Mouse (Mus musculus) testis, adult 2 months (tissue): ENCODE data around the gene Zfp759. TPM values are rescaled to one million over a fixed set of nuclear protein-coding genes. Genes with fewer than 3 reads are reported as not detected.
"Not testable (repeated sequence)": the region's sequence is repeated elsewhere in the genome, so short reads cannot be mapped to it uniquely, and the experiment has no call there.

Experiments
- H3K27ac ChIP-seq: fragments of 200-500 bp; 2 replicates; pipeline ENCODE4 v1.5.1; 2012; ENCODE audit warnings: low read depth, low read length; ENCODE audit not compliant: control insufficient read depth, insufficient read depth
- H3K27me3 ChIP-seq: fragments of 200-500 bp; 2 replicates; pipeline ENCODE4 v1.6.1; 2012; ENCODE audit warnings: mild to moderate bottlenecking, low read length, moderate library complexity; ENCODE audit not compliant: control insufficient read depth, insufficient read depth
- H3K36me3 ChIP-seq: fragments of 200-500 bp; 2 replicates; pipeline ENCODE4 v1.6.1; 2012; ENCODE audit warnings: mild to moderate bottlenecking, low read length; ENCODE audit not compliant: control insufficient read depth, insufficient read depth
- H3K4me1 ChIP-seq: fragments of 200-500 bp; 2 replicates; pipeline ENCODE4 v1.6.1; 2012; ENCODE audit warnings: low read length; ENCODE audit not compliant: control insufficient read depth, insufficient read depth
- H3K4me3 ChIP-seq: fragments of 200-500 bp; 2 replicates; pipeline ENCODE4 v1.5.1; 2012; ENCODE audit warnings: low read depth, mild to moderate bottlenecking, low read length, moderate library complexity, mixed read lengths; ENCODE audit not compliant: control insufficient read depth
- CTCF ChIP-seq: fragments of 200-500 bp; IDR thresholded peaks from 2 replicates; pipeline ENCODE4 v1.5.1; 2012; ENCODE audit warnings: low read depth, mild to moderate bottlenecking, inconsistent platforms, low read length, moderate library complexity; ENCODE audit not compliant: control insufficient read depth, insufficient read depth, insufficient replicate concordance
- POLR2A ChIP-seq: fragments of 200-500 bp; IDR thresholded peaks from 2 replicates; pipeline ENCODE4 v1.6.1; 2012; ENCODE audit warnings: low read depth, mild to moderate bottlenecking, inconsistent platforms, low read length, moderate library complexity; ENCODE audit not compliant: control insufficient read depth
- polyA plus RNA-seq: library from polyadenylated mRNA; depleted of rRNA; stranded (reverse); fragments of >200 nt; gene quantifications from 2 replicates; pipeline ENCODE4 v1.2.3, GENCODE M21; 2012; rRNA removed

Gene Zfp759
- polyA plus RNA-seq = 3.3 and 3.9 TPM in 2 replicates

GRCm38 (mm10) chr13:67121360-67121759 lies at the start of gene Zfp759:
Gene Zfp759, plus strand, starts transcription at chr13:67121660.
- not testable (repeated sequence) for H3K27ac ChIP-seq, H3K36me3 ChIP-seq, H3K27me3 ChIP-seq, H3K4me1 ChIP-seq
- H3K4me3 ChIP-seq = peak within 1 kb of the TSS; percentile 27

DNA sequence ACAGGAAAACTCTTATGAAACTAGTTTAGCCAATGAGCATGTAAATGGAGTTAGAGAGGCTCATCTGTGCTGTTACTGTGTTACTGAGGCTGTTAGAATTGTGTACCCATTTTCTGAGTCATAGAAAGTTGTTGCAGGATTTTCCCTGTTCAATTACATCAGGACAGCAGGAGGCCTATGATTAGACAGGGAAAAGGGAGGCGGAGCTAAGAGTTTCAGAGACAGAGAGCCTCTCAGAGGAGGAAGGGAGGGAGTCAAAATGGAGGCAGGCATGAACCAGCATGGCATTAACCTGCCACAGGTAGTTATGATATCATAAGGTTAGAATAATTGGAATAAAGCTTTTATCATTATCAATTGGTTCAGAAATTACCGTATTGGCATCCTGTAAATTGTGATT lies 48.7 kb upstream of the Zfp759 start:
- Histone ChIP-seq H3K27ac (no peak overlapping the region), H3K27me3 (no peaks in the 10 kb centered on the region), H3K4me1 (no peaks in the 10 kb centered on the region), H3K36me3 (no peaks in the 10 kb centered on the region), H3K4me3 (no peak overlapping the region)
- TF ChIP-seq POLR2A (no peak), CTCF (no peak)

DNA sequence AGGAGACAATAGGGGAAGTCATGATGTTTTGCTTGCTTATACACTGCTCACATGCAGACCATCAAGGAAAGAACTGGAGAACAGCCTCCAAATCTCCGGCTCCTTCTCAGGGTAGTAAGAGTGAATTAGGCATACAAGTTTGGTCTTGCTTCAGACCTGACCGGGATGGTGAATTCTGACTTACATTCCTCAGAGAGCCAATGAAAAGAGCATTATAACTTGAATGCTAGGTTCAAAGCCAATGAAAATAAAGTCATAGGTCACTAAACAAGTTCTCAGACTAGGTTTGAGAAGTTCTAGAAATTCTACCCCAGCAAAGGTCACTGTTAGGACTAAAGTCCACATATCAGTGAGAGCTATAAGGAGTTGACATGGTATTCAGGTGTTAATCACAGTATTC lies 44.2 kb upstream of the Zfp759 start:
- no peaks in the 10 kb centered on the region for H3K27me3 ChIP-seq
- H3K36me3 ChIP-seq = no peaks in the 10 kb centered on the region
- no peak overlapping the region for H3K4me3 ChIP-seq
- H3K4me1 ChIP-seq = no peaks in the 10 kb centered on the region
- TF ChIP-seq POLR2A = no peak
- no peak overlapping the region for H3K27ac ChIP-seq

GRCm38 (mm10) chr13:67081142-67081713 lies 40.2 kb upstream of the Zfp759 start:
- Histone ChIP-seq H3K27me3 (no peaks in the 10 kb centered on the region), H3K36me3 (no peaks in the 10 kb centered on the region), H3K4me3 (peak overlapping the region; percentile 65), H3K27ac (peak overlapping the region; percentile 57), H3K4me1 (no peaks in the 10 kb centered on the region)
- TF ChIP-seq POLR2A = peak; percentile 67; the same call in 1 of the 2 replicates
- TF ChIP-seq CTCF = no peak

DNA sequence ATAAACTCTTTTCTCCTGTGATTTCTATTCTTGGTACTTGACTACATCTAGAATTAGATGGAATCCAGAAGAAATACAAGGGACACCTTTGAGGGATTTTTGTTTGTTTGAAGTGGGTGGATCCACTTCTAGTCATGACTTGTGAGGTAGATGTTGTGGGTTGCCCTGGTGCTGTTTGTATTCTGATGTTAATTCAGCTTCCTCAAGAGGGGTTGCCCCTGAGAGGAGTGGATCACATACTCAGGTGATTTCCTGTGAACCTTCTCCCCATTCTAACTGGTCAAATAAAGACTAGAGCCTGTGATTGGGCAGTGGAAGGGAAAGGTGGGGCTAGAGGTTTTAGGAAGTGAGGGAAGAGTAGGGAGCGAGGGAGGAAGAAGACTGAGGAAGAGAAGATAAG lies 39.5 kb upstream of the Zfp759 start:
- H3K4me1 ChIP-seq = no peaks in the 10 kb centered on the region
- 0 out of 2 replicates have a peak overlapping the region, but pooled peaks have one; percentile 3 for H3K27ac ChIP-seq
- H3K36me3 ChIP-seq = no peaks in the 10 kb centered on the region
- H3K27me3 ChIP-seq = no peaks in the 10 kb centered on the region
- TF ChIP-seq CTCF (no peak), POLR2A (no peak)
- no peak overlapping the region for H3K4me3 ChIP-seq

DNA sequence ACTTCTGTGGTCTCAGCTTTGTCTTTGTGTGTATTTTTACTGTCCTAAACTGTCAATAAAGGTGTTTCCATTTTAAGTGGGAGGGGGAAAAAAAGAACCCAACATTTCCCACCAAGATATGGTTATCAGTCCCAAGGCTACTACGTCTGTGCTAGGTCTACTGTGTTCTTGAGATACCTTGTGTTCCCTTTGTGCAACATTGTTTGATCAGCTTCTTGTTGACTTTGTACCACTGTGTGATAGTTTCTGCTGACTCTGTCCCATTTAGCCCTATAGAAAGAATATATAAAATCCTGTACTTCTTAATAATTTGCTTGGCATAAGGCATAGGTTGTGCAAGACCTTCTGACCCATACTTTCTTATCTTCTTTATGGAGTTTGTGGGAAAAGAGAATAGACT lies 31.3 kb upstream of the Zfp759 start:
- TF ChIP-seq POLR2A (no peak), CTCF (no peak)
- no peak overlapping the region for H3K4me3 ChIP-seq
- H3K36me3 ChIP-seq = no peaks in the 10 kb centered on the region
- H3K27ac ChIP-seq = no peak overlapping the region
- no peaks in the 10 kb centered on the region for H3K4me1 ChIP-seq
- H3K27me3 ChIP-seq = no peaks in the 10 kb centered on the region

- Histone ChIP-seq H3K27ac (no peak within 1 kb of the TSS), H3K36me3 (no peaks in the 10 kb centered on the region), H3K4me3 (no peak within 1 kb of the TSS), H3K27me3 (no peaks in the 10 kb centered on the region), H3K4me1 (no peaks in the 10 kb centered on the region)
- TF ChIP-seq CTCF (no peak), POLR2A (no peak)
Observed at GRCm38 (mm10) chr13:67097876-67098275, 23.6 kb upstream of the Zfp759 start, which contains the start of gene Zfp708. Gene Zfp708, minus strand, starts transcription at chr13:67097976.

DNA sequence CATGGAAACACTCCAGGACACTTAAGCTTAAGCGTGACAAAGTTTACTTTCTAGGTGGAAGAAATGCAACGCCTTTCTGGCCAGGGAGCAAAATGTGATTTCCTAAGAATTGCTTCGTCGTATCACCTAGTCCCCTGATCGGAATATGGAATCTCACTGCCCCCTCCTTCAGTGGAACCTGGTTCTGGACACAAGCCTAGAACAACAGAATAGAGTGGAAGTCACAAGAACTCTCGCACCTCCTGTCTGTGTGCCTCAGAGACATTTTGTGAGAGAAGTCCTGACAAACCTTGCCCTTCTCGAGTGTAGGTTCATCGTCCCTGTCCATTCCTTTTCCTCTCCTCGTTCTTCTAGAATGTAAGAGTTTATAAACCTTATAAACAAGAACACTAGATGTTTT lies 13.8 kb upstream of the Zfp759 start:
- peaks cover 9% of the 10 kb centered on the region for H3K4me1 ChIP-seq
- no peaks in the 10 kb centered on the region for H3K27me3 ChIP-seq
- peak overlapping the region; percentile 97 for H3K4me3 ChIP-seq
- H3K27ac ChIP-seq = no peak overlapping the region
- TF ChIP-seq CTCF (no peak), POLR2A (no peak)
- no peaks in the 10 kb centered on the region for H3K36me3 ChIP-seq
